Mouse (Mus musculus) adrenal gland, postnatal 14 days (tissue): Measurements from ENCODE around the gene Armh1. TPM values are rescaled to one million over a fixed set of nuclear protein-coding genes. Genes with fewer than 3 reads are reported as not detected.

Source experiments
- total RNA-seq: library from RNA; stranded (reverse); gene quantifications from 2 replicates; pipeline ENCODE4 v1.2.3, GENCODE M21; 2021

The Armh1 gene
- total RNA-seq, 1 experiment from 2014 or later, result 2.4 TPM

Other genes with a start within 250 kb of the Armh1 start
- gene Eif2b3, start 232.7 kb downstream of the Armh1 start, total RNA-seq, result 30.5 and 34.6 TPM in 2 replicates
- 7.9 and 8.3 TPM in 2 replicates for gene Ptch2, start 156.1 kb downstream of the Armh1 start, total RNA-seq
- gene Btbd19, start 126.4 kb downstream of the Armh1 start, total RNA-seq, result 6.3 and 10.2 TPM in 2 replicates
- gene Tctex1d4, start 125.3 kb downstream of the Armh1 start, total RNA-seq, result not detected in 2 replicates
- gene Plk3, start 118.2 kb downstream of the Armh1 start, total RNA-seq, result 8.4 and 19.0 TPM in 2 replicates
- 935 and 1,177 TPM in 2 replicates for gene Rps8, start 95.9 kb downstream of the Armh1 start, total RNA-seq
- gene Kif2c, start 69.5 kb downstream of the Armh1 start, total RNA-seq, result 7.1 and 7.2 TPM in 2 replicates
- 53.1 and 57.3 TPM in 2 replicates for gene Tmem53, start 174 bp downstream of the Armh1 start, total RNA-seq
- 68.8 and 93.7 TPM in 2 replicates for gene Rnf220, start 244.9 kb upstream of the Armh1 start, total RNA-seq